Mouse (Mus musculus): ENCODE data around the gene Itga6.
A peak's percentile ranks its signal among the peaks of the same experiment; 100 is the strongest.

GRCm38 (mm10) chr2:71905154-71905553 is 159.7 kb downstream of the Itga6 start:
- TF ChIP-seq MYOG (IDR thresholded peaks at IDR 0.05; ENCODE audit: control insufficient read depth, extremely low read depth, insufficient read length) (no peak), USF1 (IDR thresholded peaks at IDR 0.05; ENCODE audit: low read depth) (no peak), CTCF (IDR thresholded peaks at IDR 0.05; ENCODE audit: control insufficient read depth, insufficient read depth, insufficient read length) (no peak), MAX (IDR thresholded peaks at IDR 0.05) (no peak), MYOD1 (IDR thresholded peaks at IDR 0.05; ENCODE audit: control insufficient read depth, insufficient read length, low read depth) (peak; percentile 55), FOSL1 (IDR thresholded peaks at IDR 0.05; ENCODE audit: insufficient read depth, low read length, poor library complexity, severe bottlenecking) (no peak)

All from C2C12 (cell line).